13 mouse cellular contexts compared by ENCODE assay signal in genomic region chr5:139817292-139817691, GRCm38 (mm10). TPM values are rescaled to one million over a fixed set of nuclear protein-coding genes. Genes with fewer than 3 reads are reported as not detected.
A peak's percentile ranks its signal among the peaks of the same experiment; 100 is the strongest.
DNase-seq lines count a peak whose midpoint lies in the region; ATAC-seq and TF ChIP-seq lines count a peak whose summit lies in the region.
"Had no signal": no experiment of that assay in that cellular context is flagged by ENCODE, and none has a peak within 500 bp of the region (broad histone marks: within the 10 kb centered on the region; RNA-seq: fewer than 3 reads in every experiment).

No protein-coding gene starts in this region.

- peak; percentile 34 for TF ChIP-seq RAD21 in CH12.LX (IDR thresholded peaks at IDR 0.05; ENCODE audit: low read depth, low read length)

- peaks cover 8% of the 10 kb centered on the region for H3K27me3 ChIP-seq in CH12.LX (replicated peaks)

- in situ Hi-C loops in CH12.LX (cut with MboI; ENCODE audit: low pct_ligation_motif_present, low pct_unique_long_range_greater_than_20kb, low sequenced_read_pairs) = no loop called here

- no peaks in the 10 kb centered on the region for H3K79me2 ChIP-seq in CH12.LX (replicated peaks; ENCODE audit: control insufficient read depth, extremely low read depth, insufficient read depth, poor library complexity, severe bottlenecking)

- no peak for DNase-seq in layer of hippocampus, adult 2 months (ENCODE audit: low spot score in 2 of 2)
- no peak for DNase-seq in layer of hippocampus, adult 9-11 months
- DNase-seq in CH12.LX (ENCODE audit: extremely low read depth) (peak; percentile 27), MN1 (ENCODE audit: low spot score) (no peak)
- no peak for DNase-seq in left cerebral cortex, adult 11 months (ENCODE audit: low spot score)
- DNase-seq: adrenal gland, adult 2 months; kidney, postnatal 14 days had no signal

- TF ChIP-seq EP300 in CH12.LX (IDR thresholded peaks at IDR 0.05; ENCODE audit: low read length) = no peak

- peaks cover 8 to 16% of the 10 kb centered on the region in 2 experiments for H3K4me1 ChIP-seq in CH12.LX (ENCODE audit: control insufficient read depth in 1 of 2, insufficient read depth in 2 of 2)
- no peaks in the 10 kb centered on the region for H3K4me1 ChIP-seq in bone marrow macrophage, adult 2 months (ENCODE audit: control insufficient read depth, insufficient read depth, low read length)
- H3K4me1 ChIP-seq: embryonic facial prominence, embryonic 15.5 days; limb, embryonic 15.5 days had no signal

- peaks cover 9 to 33% of the 10 kb centered on the region in 2 experiments for H3K36me3 ChIP-seq in CH12.LX (replicated peaks in 1 of 2; ENCODE audit: control insufficient read depth in 1 of 2, insufficient read depth in 1 of 2, low read length in 1 of 2)

- no peaks in the 10 kb centered on the region for H3K9me3 ChIP-seq in CH12.LX (replicated peaks; ENCODE audit: low read length)
- H3K9me3 ChIP-seq: embryonic facial prominence, embryonic 15.5 days; limb, embryonic 15.5 days; neural tube, embryonic 13.5 days had no signal

- no peak for TF ChIP-seq POLR2A in CH12.LX (IDR thresholded peaks at IDR 0.05; ENCODE audit: low read depth, low read length)
- no peak for TF ChIP-seq POLR2A in bone marrow macrophage, adult 2 months (IDR thresholded peaks at IDR 0.05; ENCODE audit: borderline replicate concordance, low read depth, low read length)

- no peak overlapping the region for H3K27ac ChIP-seq in layer of hippocampus, adult 2 months
- no peak overlapping the region for H3K27ac ChIP-seq in CH12.LX (ENCODE audit: insufficient read depth, low read depth)
- H3K27ac ChIP-seq in bone marrow macrophage, adult 2 months (ENCODE audit: insufficient read depth, low read depth, low read length) = no peak overlapping the region
- H3K27ac ChIP-seq: embryonic facial prominence, embryonic 15.5 days; limb, embryonic 15.5 days; neural tube, embryonic 13.5 days had no signal

- peak; percentile 72 for ATAC-seq in megakaryocyte, adult 5-6 weeks (ENCODE audit: poor library complexity, severe bottlenecking)

- peak; percentile 79 for TF ChIP-seq CTCF in layer of hippocampus, adult 2 months (conservative IDR thresholded peaks at IDR 0.05)
- TF ChIP-seq CTCF in CH12.LX (conservative IDR thresholded peaks at IDR 0.05 in 1 of 2, IDR thresholded peaks at IDR 0.05 in 1 of 2; ENCODE audit: low read depth in 2 of 2, low read length in 2 of 2) = peak; percentile 74 to 87
- TF ChIP-seq CTCF in bone marrow macrophage, adult 2 months (IDR thresholded peaks at IDR 0.05; ENCODE audit: low read depth, low read length) = peak; percentile 81

- no peak overlapping the region for H3K4me2 ChIP-seq in CH12.LX (ENCODE audit: insufficient read depth, low read depth, poor library complexity, severe bottlenecking)
- H3K4me2 ChIP-seq: embryonic facial prominence, embryonic 15.5 days; heart, embryonic 12.5 days; limb, embryonic 15.5 days; neural tube, embryonic 13.5 days had no signal

- H3K4me3 ChIP-seq in layer of hippocampus, adult 2 months = no peak overlapping the region
- no peak overlapping the region for H3K4me3 ChIP-seq in CH12.LX (replicated peaks in 1 of 3; ENCODE audit: low read depth in 2 of 3, low read length in 2 of 3, poor library complexity in 1 of 3)
- no peak overlapping the region for H3K4me3 ChIP-seq in bone marrow macrophage, adult 2 months (ENCODE audit: insufficient read depth, low read length)
- H3K4me3 ChIP-seq: embryonic facial prominence, embryonic 15.5 days; heart, embryonic 12.5 days; limb, embryonic 15.5 days; neural tube, embryonic 13.5 days had no signal

- H3K9ac ChIP-seq in CH12.LX (ENCODE audit: insufficient read depth, low read depth) = no peak overlapping the region
- H3K9ac ChIP-seq: embryonic facial prominence, embryonic 15.5 days; heart, embryonic 12.5 days; limb, embryonic 15.5 days; neural tube, embryonic 13.5 days had no signal

- dilution Hi-C loops in CH12.LX (cut with MboI; ENCODE audit: extremely low pct_ligation_motif_present, extremely low pct_unique_long_range_greater_than_20kb, low sequenced_read_pairs) = no loop called here

TF ChIP-seq in CH12.LX, 34 proteins besides CTCF, POLR2A, EP300 and RAD21:
- TF ChIP-seq SMC3 (IDR thresholded peaks at IDR 0.05; ENCODE audit: low read depth, low read length) (peak; percentile 32), SIN3A (IDR thresholded peaks at IDR 0.05; ENCODE audit: low read length) (no peak), MEF2A (IDR thresholded peaks at IDR 0.05; ENCODE audit: borderline replicate concordance, low read depth, low read length) (no peak)
TF ChIP-seq in CH12.LX: peak in this region for 1.

RNA-seq across cellular contexts. Expression of gene Tmem184a, which starts 2.4 kb away (rescaled TPM):
- 1 to 10 TPM in 1 of 2 experiments, under 1 TPM in 1; 0.25 to 1.9 TPM for total RNA-seq in layer of hippocampus, adult 2 months (2021)
- total RNA-seq in CH12.LX (2012; rRNA removed) (0.08 TPM in 1 of 2 replicates, not detected in the other), CH12.LX (2014; rRNA removed) (0.08 and 0.20 TPM in 2 replicates)
- 0.16 TPM in 2 replicates for polyA plus RNA-seq in CH12.LX (2012; ENCODE audit: insufficient read length, low read depth)
- polyA plus RNA-seq in bone marrow macrophage, adult 2 months (2012; ENCODE audit: insufficient read depth, insufficient read length, missing spikeins) = not detected in 2 replicates
- not detected in 2 replicates for total RNA-seq in megakaryocyte, adult 5-6 weeks (2015)
- total RNA-seq in megakaryocyte, adult 5-6 weeks (2017) = not detected in 2 replicates

RNA-seq across cellular contexts. Expression of gene Gm26938, which starts 8.9 kb away (rescaled TPM):
- total RNA-seq in layer of hippocampus, adult 2 months (2021) = not detected
- total RNA-seq in CH12.LX (2012; rRNA removed) (not detected in 2 replicates), CH12.LX (2014; rRNA removed) (not detected in 2 replicates)
- not detected in 2 replicates for polyA plus RNA-seq in CH12.LX (2012; ENCODE audit: insufficient read length, low read depth)
- not detected in 2 replicates for polyA plus RNA-seq in bone marrow macrophage, adult 2 months (2012; ENCODE audit: insufficient read depth, insufficient read length, missing spikeins)
- total RNA-seq in megakaryocyte, adult 5-6 weeks (2015) = not detected in 2 replicates
- total RNA-seq in megakaryocyte, adult 5-6 weeks (2017) = 0.18 TPM in 1 of 2 replicates, not detected in the other
- total RNA-seq: adrenal gland, adult 2 months had no signal
- polyA plus RNA-seq: adrenal gland, adult 2 months; embryonic facial prominence, embryonic 15.5 days; heart, embryonic 12.5 days; limb, embryonic 15.5 days; neural tube, embryonic 13.5 days had no signal

RNA-seq across cellular contexts. Expression of gene Psmg3, which starts 9.4 kb away (rescaled TPM):
- total RNA-seq in layer of hippocampus, adult 2 months (2021) = 10 to 100 TPM; 20.1 to 20.3 TPM
- 43.5 and 60.1 TPM in 2 replicates for total RNA-seq in CH12.LX (2012; rRNA removed)
- total RNA-seq in CH12.LX (2014; rRNA removed) = 92.5 and 101 TPM in 2 replicates
- polyA plus RNA-seq in CH12.LX (2012; ENCODE audit: insufficient read length, low read depth) = 57.3 and 61.3 TPM in 2 replicates
- polyA plus RNA-seq in bone marrow macrophage, adult 2 months (2012; ENCODE audit: insufficient read depth, insufficient read length, missing spikeins) = 13.0 and 17.8 TPM in 2 replicates
- total RNA-seq in megakaryocyte, adult 5-6 weeks (2015) = 17.6 and 18.3 TPM in 2 replicates
- 15.2 and 15.6 TPM in 2 replicates for total RNA-seq in megakaryocyte, adult 5-6 weeks (2017)

RNA-seq across cellular contexts. Expression of gene Mafk, which starts 26.0 kb away (rescaled TPM):
- total RNA-seq in layer of hippocampus, adult 2 months (2021) = 1 to 10 TPM; 9.2 to 9.9 TPM
- 16.4 and 20.0 TPM in 2 replicates for total RNA-seq in CH12.LX (2012; rRNA removed)
- total RNA-seq in CH12.LX (2014; rRNA removed) = 23.6 and 23.8 TPM in 2 replicates
- 24.1 and 24.7 TPM in 2 replicates for polyA plus RNA-seq in CH12.LX (2012; ENCODE audit: insufficient read length, low read depth)
- polyA plus RNA-seq in bone marrow macrophage, adult 2 months (2012; ENCODE audit: insufficient read depth, insufficient read length, missing spikeins) = 13.5 and 15.7 TPM in 2 replicates
- 9.7 and 10.1 TPM in 2 replicates for total RNA-seq in megakaryocyte, adult 5-6 weeks (2015)
- total RNA-seq in megakaryocyte, adult 5-6 weeks (2017) = 18.2 and 20.9 TPM in 2 replicates

RNA-seq across cellular contexts. Expression of gene Ints1, which starts 41.8 kb away (rescaled TPM):
- total RNA-seq in layer of hippocampus, adult 2 months (2021) = 100 to 1,000 TPM in 1 of 2 experiments, 10 to 100 TPM in 1; 94.7 to 103 TPM
- total RNA-seq in CH12.LX (2012; rRNA removed) (88.2 and 94.0 TPM in 2 replicates), CH12.LX (2014; rRNA removed) (19.8 and 23.2 TPM in 2 replicates)
- 47.4 and 72.1 TPM in 2 replicates for polyA plus RNA-seq in CH12.LX (2012; ENCODE audit: insufficient read length, low read depth)
- 27.3 and 29.8 TPM in 2 replicates for polyA plus RNA-seq in bone marrow macrophage, adult 2 months (2012; ENCODE audit: insufficient read depth, insufficient read length, missing spikeins)
- 25.5 and 41.7 TPM in 2 replicates for total RNA-seq in megakaryocyte, adult 5-6 weeks (2015)
- 15.9 and 31.2 TPM in 2 replicates for total RNA-seq in megakaryocyte, adult 5-6 weeks (2017)
